Mouse (Mus musculus) C2C12 (cell line): ENCODE measurements around the gene Gh.

Experiments
- CTCF ChIP-seq: IDR thresholded peaks from one replicate; pipeline ENCODE4 v1.5.1; 2011; ENCODE audit not compliant: control insufficient read depth, insufficient read depth, insufficient read length
- MAX ChIP-seq: IDR thresholded peaks from one replicate; pipeline ENCODE4 v1.6.1; 2011; ENCODE audit warnings: mild to moderate bottlenecking, control low read depth

- TF ChIP-seq CTCF (no peak), MAX (no peak)
Observed at GRCm38 (mm10) chr11:106338870-106339269, 37.2 kb upstream of the Gh start.
